Mouse (Mus musculus): ENCODE data around the gene Map4. TPM values are rescaled to one million over a fixed set of nuclear protein-coding genes. Genes with fewer than 3 reads are reported as not detected.
A peak's percentile ranks its signal among the peaks of the same experiment; 100 is the strongest.

Gene Map4
- total RNA-seq (2015; ENCODE audit: low replicate concordance) (9.4 and 31.0 TPM in 2 replicates), total RNA-seq (2017; ENCODE audit: low replicate concordance) (4.1 and 5.6 TPM in 2 replicates)

GRCm38 (mm10) chr9:109931257-109932171, at the start of gene Map4:
Gene Map4 (plus strand): TSS chr9:109931460.
- peak; percentile 100 for ATAC-seq (replicated peaks; ENCODE audit: low FRiP score, poor library complexity, severe bottlenecking)

- ATAC-seq (replicated peaks; ENCODE audit: low FRiP score, poor library complexity, severe bottlenecking), result no peak
Observed at GRCm38 (mm10) chr9:109886259-109886658, 45.0 kb upstream of the Map4 start.

- no peak for ATAC-seq (replicated peaks; ENCODE audit: low FRiP score, poor library complexity, severe bottlenecking)
Observed at GRCm38 (mm10) chr9:109887321-109887720, 43.9 kb upstream of the Map4 start.

GRCm38 (mm10) chr9:109891501-109891900, 39.8 kb upstream of the Map4 start:
- no peak for ATAC-seq (replicated peaks; ENCODE audit: low FRiP score, poor library complexity, severe bottlenecking)

- ATAC-seq (replicated peaks; ENCODE audit: low FRiP score, poor library complexity, severe bottlenecking), result peak; percentile 68
Observed at GRCm38 (mm10) chr9:109892651-109893250, 38.5 kb upstream of the Map4 start.

- no peak for ATAC-seq (replicated peaks; ENCODE audit: low FRiP score, poor library complexity, severe bottlenecking)
Observed at GRCm38 (mm10) chr9:109894413-109895090, 36.7 kb upstream of the Map4 start.

GRCm38 (mm10) chr9:109895593-109895992, 35.7 kb upstream of the Map4 start:
- no peak for ATAC-seq (replicated peaks; ENCODE audit: low FRiP score, poor library complexity, severe bottlenecking)

GRCm38 (mm10) chr9:109896253-109897150, 34.8 kb upstream of the Map4 start:
- ATAC-seq (replicated peaks; ENCODE audit: low FRiP score, poor library complexity, severe bottlenecking), result no peak

- ATAC-seq (replicated peaks; ENCODE audit: low FRiP score, poor library complexity, severe bottlenecking), result no peak
Observed at GRCm38 (mm10) chr9:109898027-109898426, 33.2 kb upstream of the Map4 start.

- no peak for ATAC-seq (replicated peaks; ENCODE audit: low FRiP score, poor library complexity, severe bottlenecking)
Observed at GRCm38 (mm10) chr9:109899361-109899760, 31.9 kb upstream of the Map4 start.

GRCm38 (mm10) chr9:109899774-109900173, 31.5 kb upstream of the Map4 start:
- no peak for ATAC-seq (replicated peaks; ENCODE audit: low FRiP score, poor library complexity, severe bottlenecking)

GRCm38 (mm10) chr9:109900604-109901003, 30.7 kb upstream of the Map4 start:
- no peak for ATAC-seq (replicated peaks; ENCODE audit: low FRiP score, poor library complexity, severe bottlenecking)

- no peak for ATAC-seq (replicated peaks; ENCODE audit: low FRiP score, poor library complexity, severe bottlenecking)
Observed at GRCm38 (mm10) chr9:109902246-109902645, 29.0 kb upstream of the Map4 start.

GRCm38 (mm10) chr9:109902740-109903139, 28.5 kb upstream of the Map4 start:
- ATAC-seq (replicated peaks; ENCODE audit: low FRiP score, poor library complexity, severe bottlenecking), result no peak

- no peak for ATAC-seq (replicated peaks; ENCODE audit: low FRiP score, poor library complexity, severe bottlenecking)
Observed at GRCm38 (mm10) chr9:109907300-109907699, 24.0 kb upstream of the Map4 start.

GRCm38 (mm10) chr9:109907774-109908465, 23.3 kb upstream of the Map4 start:
- no peak for ATAC-seq (replicated peaks; ENCODE audit: low FRiP score, poor library complexity, severe bottlenecking)

- no peak for ATAC-seq (replicated peaks; ENCODE audit: low FRiP score, poor library complexity, severe bottlenecking)
Observed at GRCm38 (mm10) chr9:109909102-109909501, 22.2 kb upstream of the Map4 start.

GRCm38 (mm10) chr9:109909926-109910325, 21.3 kb upstream of the Map4 start:
- no peak for ATAC-seq (replicated peaks; ENCODE audit: low FRiP score, poor library complexity, severe bottlenecking)

GRCm38 (mm10) chr9:109911779-109912178, 19.5 kb upstream of the Map4 start:
- no peak for ATAC-seq (replicated peaks; ENCODE audit: low FRiP score, poor library complexity, severe bottlenecking)

Measured in erythroid progenitor cell, adult 5-6 weeks (primary cell).